Comparison of ENCODE assay signal across 31 mouse cellular contexts in the genomic region with DNA sequence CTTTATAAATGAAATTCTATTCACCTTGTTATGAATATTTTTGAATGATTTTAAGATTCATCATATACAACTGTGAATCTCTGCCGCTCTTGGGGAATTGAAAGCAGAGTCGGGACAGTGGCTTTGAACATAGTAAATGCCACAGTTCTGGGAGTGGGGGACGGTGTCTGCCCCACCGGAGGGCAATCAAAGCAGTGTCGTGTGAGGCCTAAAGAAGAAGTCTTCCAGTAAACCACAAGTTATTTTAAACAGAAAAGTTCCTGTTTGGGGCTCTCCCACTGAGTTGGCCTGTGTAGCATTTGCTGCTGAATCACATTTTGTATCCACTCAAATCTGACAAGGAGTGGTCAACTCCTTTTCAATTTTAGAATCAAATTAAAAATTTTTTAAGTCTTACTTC. TPM values are rescaled to one million over a fixed set of nuclear protein-coding genes. Genes with fewer than 3 reads are reported as not detected.
"Had no signal": no experiment of that assay in that cellular context is flagged by ENCODE, and none has a peak within 500 bp of the region (broad histone marks: within the 10 kb centered on the region; RNA-seq: fewer than 3 reads in every experiment).

No protein-coding gene starts in this region.

- DNase-seq: gastrocnemius, adult 2 months; gastrocnemius, postnatal 10 days; gastrocnemius, postnatal 25 days; heart, adult 18-20 months; heart, postnatal 14 days; heart, postnatal 36 days; kidney, adult 18-20 months; kidney, adult 8-10 months; kidney, postnatal 10 days; kidney, postnatal 25 days; kidney, postnatal 4 days; liver had no signal

- H3K9ac ChIP-seq: heart, embryonic 13.5 days; heart, embryonic 15.5 days; hindbrain, embryonic 12.5 days; hindbrain, embryonic 14.5 days; intestine, embryonic 15.5 days; limb, embryonic 12.5 days had no signal

- H3K4me3 ChIP-seq: gastrocnemius, adult 2 months; heart, embryonic 13.5 days; heart, embryonic 15.5 days; hindbrain, embryonic 10.5 days; hindbrain, embryonic 12.5 days; intestine, embryonic 15.5 days; layer of hippocampus, adult 2 months; left cerebral cortex, adult 2 months; limb, embryonic 10.5 days; limb, embryonic 12.5 days had no signal

- H3K4me2 ChIP-seq: heart, embryonic 11.5 days; heart, embryonic 13.5 days; heart, embryonic 15.5 days; hindbrain, embryonic 12.5 days; hindbrain, embryonic 14.5 days; intestine, embryonic 15.5 days; limb, embryonic 12.5 days had no signal

- H3K9me3 ChIP-seq: heart, embryonic 13.5 days; heart, embryonic 15.5 days; hindbrain, embryonic 10.5 days; hindbrain, embryonic 12.5 days; intestine, embryonic 15.5 days; limb, embryonic 10.5 days; limb, embryonic 12.5 days had no signal

- H3K27me3 ChIP-seq: heart, embryonic 15.5 days; intestine, embryonic 15.5 days had no signal

- ATAC-seq: hindbrain, embryonic 16.5 days; inflammation-experienced regulatory T-cells, adult 6 months; intestine, embryonic 15.5 days; intestine, postnatal 0 days had no signal

- H3K4me1 ChIP-seq: heart, embryonic 13.5 days; heart, embryonic 15.5 days; intestine, embryonic 15.5 days; limb, embryonic 12.5 days had no signal

- H3K27ac ChIP-seq: gastrocnemius, adult 2 months; heart, embryonic 13.5 days; heart, embryonic 15.5 days; hindbrain, embryonic 10.5 days; hindbrain, embryonic 12.5 days; hindbrain, embryonic 14.5 days; intestine, embryonic 15.5 days; layer of hippocampus, adult 2 months; left cerebral cortex, adult 2 months; limb, embryonic 10.5 days; limb, embryonic 12.5 days had no signal

- H3K36me3 ChIP-seq: heart, embryonic 13.5 days; heart, embryonic 15.5 days; hindbrain, embryonic 10.5 days; intestine, embryonic 15.5 days; limb, embryonic 10.5 days; limb, embryonic 12.5 days had no signal

RNA-seq across cellular contexts. Expression of a gene that starts 7.2 kb away (rescaled TPM):
- total RNA-seq: gastrocnemius, adult 2 months; gastrocnemius, postnatal 10 days; gastrocnemius, postnatal 25 days; heart, adult 18-20 months; heart, postnatal 36 days had no signal
- polyA plus RNA-seq: heart, embryonic 11.5 days; heart, embryonic 15.5 days; heart, postnatal 0 days had no signal

RNA-seq across cellular contexts. Expression of a gene that starts 55.5 kb away (rescaled TPM):
- total RNA-seq: gastrocnemius, adult 2 months; gastrocnemius, postnatal 10 days; gastrocnemius, postnatal 25 days; gastrocnemius, postnatal 4 days; heart, adult 18-20 months; heart, postnatal 14 days; heart, postnatal 36 days; layer of hippocampus, postnatal 10 days had no signal
- polyA plus RNA-seq: heart, embryonic 15.5 days; heart, postnatal 0 days; hindbrain, embryonic 10.5 days; inflammation-experienced regulatory T-cells, adult 6 months; kidney, embryonic 14.5 days; kidney, embryonic 16.5 days; limb, embryonic 10.5 days; limb, embryonic 12.5 days had no signal
